Mouse (Mus musculus) liver, adult 2 months (tissue): Measurements from ENCODE around the gene Gm10226. TPM values are rescaled to one million over a fixed set of nuclear protein-coding genes. Genes with fewer than 3 reads are reported as not detected.
A peak's percentile ranks its signal among the peaks of the same experiment; 100 is the strongest.
"Not testable (repeated sequence)": the region's sequence is repeated elsewhere in the genome, so short reads cannot be mapped to it uniquely, and the experiment has no call there.

Experiments used
- DNase-seq: peaks from one replicate; pipeline ENCODE4 v3.0.0-alpha.2; 2011; ENCODE audit warnings: low read depth, low spot score; ENCODE audit errors: extremely low read depth
- H3K27ac ChIP-seq: fragments of 200-500 bp; replicated peaks from 2 replicates; pipeline ENCODE4 v1.5.1; 2012; ENCODE audit warnings: low read depth, mild to moderate bottlenecking, control low read depth, inconsistent platforms, low read length; ENCODE audit not compliant: insufficient read depth
- H3K27me3 ChIP-seq: fragments of 200-500 bp; 2 replicates; pipeline ENCODE4 v1.6.1; 2012; ENCODE audit warnings: mild to moderate bottlenecking, moderate library complexity, low read length, inconsistent platforms; ENCODE audit not compliant: control insufficient read depth, insufficient read depth
- H3K36me3 ChIP-seq: fragments of 200-500 bp; 2 replicates; pipeline ENCODE4 v1.6.1; 2012; ENCODE audit warnings: low read length, inconsistent platforms; ENCODE audit not compliant: control insufficient read depth, insufficient read depth
- H3K4me1 ChIP-seq: fragments of 200-500 bp; 2 replicates; pipeline ENCODE4 v1.6.1; 2011; ENCODE audit warnings: low read length; ENCODE audit not compliant: control insufficient read depth, insufficient read depth
- H3K4me3 ChIP-seq: fragments of 200-500 bp; 2 replicates; pipeline ENCODE4 v1.5.1; 2011; ENCODE audit warnings: low read depth, mild to moderate bottlenecking, control low read depth, low read length, moderate library complexity; ENCODE audit not compliant: insufficient read depth
- H3K79me2 ChIP-seq: fragments of 200-500 bp; 2 replicates; pipeline ENCODE4 v1.6.1; 2012; ENCODE audit warnings: inconsistent platforms, mild to moderate bottlenecking, low read length, moderate library complexity; ENCODE audit not compliant: control insufficient read depth, insufficient read depth
- H3K9ac ChIP-seq: fragments of 200-500 bp; 2 replicates; pipeline ENCODE4 v1.6.1; 2012; ENCODE audit warnings: low read depth, mild to moderate bottlenecking, control low read depth, inconsistent platforms, low read length
- CTCF ChIP-seq: fragments of 200-500 bp; IDR thresholded peaks from 2 replicates; pipeline ENCODE4 v1.5.1; 2011; ENCODE audit warnings: low read depth, low read length, control low read depth
- POLR2A ChIP-seq: fragments of 200-500 bp; IDR thresholded peaks from 2 replicates; pipeline ENCODE4 v1.6.1; 2011; ENCODE audit warnings: low read length, control low read depth; ENCODE audit not compliant: insufficient read depth; ENCODE audit errors: extremely low read depth
- WGBS: fragments of 180-500 bp; shearing (Covaris S2); methylation state at CpG from one replicate; pipeline ENCODE4 v1.1.7; 2018; 5-methylcytosine and 5-hydroxymethylcytosine counted together
- polyA plus RNA-seq: library from polyadenylated mRNA; depleted of rRNA; stranded (reverse); fragments of >200 nt; gene quantifications from 2 replicates; pipeline ENCODE4 v1.2.3, GENCODE M21; 2012; rRNA removed
- total RNA-seq: library from RNA; depleted of rRNA; stranded (reverse); fragments of >200 nt; gene quantifications from 2 replicates; pipeline ENCODE4 v1.2.3, GENCODE M21; 2014; rRNA removed

The Gm10226 gene
- total and polyA plus RNA-seq, 2 experiments = 7.8 TPM; not detected in 1

GRCm38 (mm10) chr17:21708401-21708800 is 16.7 kb downstream of the Gm10226 start:
- Histone ChIP-seq H3K27ac (no peak overlapping the region; the same call in 1 of the 2 replicates), H3K9ac (no peak overlapping the region)
- 33% methylated on average over 2 of the region's 2 CpGs for WGBS

DNA sequence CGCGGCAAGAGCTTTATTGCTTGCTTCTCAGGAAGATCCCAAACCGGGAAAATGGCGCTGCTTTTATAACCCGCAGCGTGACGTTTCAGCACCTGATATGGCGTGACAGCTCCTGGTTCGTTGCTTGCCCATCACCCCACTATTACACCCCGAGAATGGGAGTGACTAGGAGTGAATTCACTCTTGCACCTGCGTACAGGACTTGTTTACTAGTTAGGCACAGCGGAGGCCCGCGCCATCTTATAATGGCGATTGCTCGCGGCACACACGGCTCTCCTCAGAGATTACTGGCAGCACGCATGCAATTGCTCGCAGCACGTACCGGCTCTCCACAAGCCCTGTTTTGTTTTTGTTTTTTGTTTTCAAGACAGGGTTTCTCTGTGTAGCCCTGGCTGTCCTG is 38.8 kb downstream of the Gm10226 start, which contains the start of gene Zfp229:
Gene Zfp229 (plus strand): TSS at position 301 of the 400 bp plus-strand sequence.
- not testable (repeated sequence) for H3K4me1 ChIP-seq, H3K27ac ChIP-seq, H3K4me3 ChIP-seq, H3K79me2 ChIP-seq, H3K36me3 ChIP-seq, DNase-seq, H3K9ac ChIP-seq, H3K27me3 ChIP-seq
- WGBS = 96% methylated on average over 12 of the region's 22 CpGs

More at GRCm38 (mm10) chr17:21708401-21708800, 16.7 kb downstream of the Gm10226 start:
- DNase-seq = peak; percentile 51
- TF ChIP-seq POLR2A = no peak
- no peak for TF ChIP-seq CTCF
- Histone ChIP-seq H3K4me1 (peaks cover 4% of the 10 kb centered on the region; the same call in 1 of the 2 replicates), H3K27me3 (no peaks in the 10 kb centered on the region), H3K36me3 (peaks cover 9% of the 10 kb centered on the region), H3K79me2 (no peaks in the 10 kb centered on the region; the same call in 1 of the 2 replicates), H3K4me3 (peak overlapping the region; percentile 22; the same call in 1 of the 2 replicates)

DNA sequence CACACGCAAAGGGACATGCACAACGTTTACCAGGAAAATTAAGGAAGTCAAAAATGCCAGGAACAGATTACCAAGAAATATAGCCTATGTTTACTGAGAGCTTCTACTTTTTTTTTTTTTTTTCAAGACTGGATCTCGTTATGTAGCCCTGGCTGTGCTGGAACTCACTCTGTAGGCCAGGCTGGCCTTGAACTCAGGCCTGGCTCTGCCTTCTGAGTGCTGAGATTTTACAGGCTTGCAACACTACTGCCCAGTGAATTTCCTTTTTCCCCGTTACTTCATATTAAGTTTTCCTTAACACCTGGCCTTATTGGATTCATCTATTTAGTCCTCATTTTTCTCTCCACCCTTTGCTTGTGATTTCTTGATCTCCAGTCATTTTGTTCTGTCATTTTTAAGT is 41.4 kb downstream of the Gm10226 start:
- TF ChIP-seq CTCF = no peak
- no peak for TF ChIP-seq POLR2A
- H3K9ac ChIP-seq = no peak overlapping the region
- no peak overlapping the region for H3K27ac ChIP-seq
- no peaks in the 10 kb centered on the region; the same call in 1 of the 2 replicates for H3K79me2 ChIP-seq
- H3K27me3 ChIP-seq = no peaks in the 10 kb centered on the region
- H3K4me3 ChIP-seq = peak overlapping the region; percentile 94
- WGBS = 80% methylated on average over 4 of the region's 4 CpGs
- peaks cover 5% of the 10 kb centered on the region; the same call in 1 of the 2 replicates for H3K36me3 ChIP-seq
- H3K4me1 ChIP-seq = peaks cover 6% of the 10 kb centered on the region
- DNase-seq = no peak

DNA sequence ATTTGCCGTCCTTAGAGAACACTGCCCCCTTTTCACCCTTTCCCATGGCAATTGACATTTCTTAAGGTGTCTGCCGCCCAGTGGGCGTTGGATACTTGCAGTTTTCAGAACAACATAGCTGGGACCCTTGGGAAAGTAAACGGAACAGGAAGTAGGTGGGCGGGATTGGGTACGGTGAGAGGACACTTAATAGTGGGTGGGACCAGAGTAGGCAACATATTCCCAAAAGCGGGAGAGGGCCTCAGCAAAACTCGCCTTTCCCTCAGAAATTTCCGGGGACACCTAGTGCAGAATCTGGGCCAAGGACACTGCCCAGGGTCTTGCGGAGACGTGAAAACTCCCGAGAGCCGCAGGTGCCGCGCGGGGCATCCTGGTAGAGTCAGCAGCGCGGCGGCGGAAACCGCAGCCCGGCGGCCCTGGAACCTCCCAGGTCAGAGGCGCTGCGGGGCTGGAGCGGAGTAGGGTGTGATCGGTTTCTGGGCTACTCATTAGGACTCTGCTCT is 41.9 kb downstream of the Gm10226 start:
- Histone ChIP-seq H3K27ac (peak overlapping the region; percentile 78), H3K27me3 (no peaks in the 10 kb centered on the region), H3K36me3 (peaks cover 7% of the 10 kb centered on the region; the same call in 1 of the 2 replicates), H3K79me2 (no peaks in the 10 kb centered on the region; the same call in 1 of the 2 replicates), H3K4me3 (peak overlapping the region; percentile 94), H3K4me1 (peaks cover 6% of the 10 kb centered on the region), H3K9ac (peak overlapping the region; percentile 83)
- WGBS = 2% methylated on average over 27 of the region's 27 CpGs
- TF ChIP-seq CTCF = no peak
- TF ChIP-seq POLR2A = no peak
- DNase-seq = peak; percentile 83

Other genes with a start within 250 kb of the Gm10226 start
- 3.8 and 4.4 TPM in 2 replicates for gene Zfp51, start 241.5 kb upstream of the Gm10226 start, total RNA-seq
- gene Zfp51, start 241.5 kb upstream of the Gm10226 start, polyA plus RNA-seq = 0.28 and 0.50 TPM in 2 replicates
- 3.8 and 4.3 TPM in 2 replicates for gene Zfp53, start 202.9 kb upstream of the Gm10226 start, total RNA-seq
- 0.95 and 1.2 TPM in 2 replicates for gene Zfp53, start 202.9 kb upstream of the Gm10226 start, polyA plus RNA-seq
- 0.94 and 1.3 TPM in 2 replicates for gene Zfp52, start 156.3 kb upstream of the Gm10226 start, total RNA-seq
- gene Zfp52, start 156.3 kb upstream of the Gm10226 start, polyA plus RNA-seq = not detected in 2 replicates
- 3.0 and 3.4 TPM in 2 replicates for gene Zfp948, start 124.9 kb upstream of the Gm10226 start, total RNA-seq
- gene Zfp948, start 124.9 kb upstream of the Gm10226 start, polyA plus RNA-seq = 0.37 and 0.51 TPM in 2 replicates
- 3.2 and 3.6 TPM in 2 replicates for gene Zfp983, start 41.2 kb upstream of the Gm10226 start, total RNA-seq
- 0.42 and 0.55 TPM in 2 replicates for gene Zfp983, start 41.2 kb upstream of the Gm10226 start, polyA plus RNA-seq
- gene Zfp760, start 15.9 kb downstream of the Gm10226 start, total RNA-seq = 3.6 and 4.8 TPM in 2 replicates
- gene Zfp760, start 15.9 kb downstream of the Gm10226 start, polyA plus RNA-seq = 0.31 and 0.40 TPM in 2 replicates
- gene Zfp229, start 38.9 kb downstream of the Gm10226 start, total RNA-seq = 4.1 and 7.2 TPM in 2 replicates
- gene Zfp229, start 38.9 kb downstream of the Gm10226 start, polyA plus RNA-seq = 1.6 and 2.4 TPM in 2 replicates
- 2.7 and 3.6 TPM in 2 replicates for gene Zfp820, start 153.9 kb downstream of the Gm10226 start, total RNA-seq
- gene Zfp820, start 153.9 kb downstream of the Gm10226 start, polyA plus RNA-seq = 0.19 and 0.20 TPM in 2 replicates
- gene Zfp995, start 218.1 kb downstream of the Gm10226 start, total RNA-seq = 4.0 and 4.8 TPM in 2 replicates
- gene Zfp995, start 218.1 kb downstream of the Gm10226 start, polyA plus RNA-seq = 0.19 and 0.32 TPM in 2 replicates